Mouse (Mus musculus) heart, postnatal 0 days (tissue): ENCODE measurements at regions not wholly inside any gene's neighbourhood (a gene's known extent, or its start where the extent isn't known, plus 50 kb on each side); places are given as distances from the start of the nearest gene placed in this dataset.
"Not testable (repeated sequence)": the region's sequence is repeated elsewhere in the genome, so short reads cannot be mapped to it uniquely, and the experiment has no call there.

Source experiments
- ATAC-seq: fragments of 200-750 bp; cut with Nextera tagmentation; 2 replicates; pipeline ENCODE4 v1.8.0; 2017; ENCODE audit warnings: low read depth, moderate number of reproducible peaks, moderate library complexity; ENCODE audit not compliant: insufficient read depth
- DNase-seq: peaks from one replicate; pipeline ENCODE4 v3.0.0-alpha.2; 2016; ENCODE audit warnings: low spot score
- H3K27ac ChIP-seq: fragments of 300-500 bp; sonication (generic); 2 replicates; pipeline ENCODE4 v1.5.1; 2014; ENCODE audit warnings: low read depth, mild to moderate bottlenecking
- H3K27me3 ChIP-seq: fragments of 300-500 bp; sonication (generic); 2 replicates; pipeline ENCODE4 v1.6.1; 2014; ENCODE audit warnings: low read length, mixed read lengths; ENCODE audit not compliant: control insufficient read depth, insufficient read depth
- H3K36me3 ChIP-seq: fragments of 300-500 bp; sonication (generic); replicated peaks from 2 replicates; pipeline ENCODE4 v1.6.1; 2014; ENCODE audit warnings: low read length, mixed read lengths; ENCODE audit not compliant: control insufficient read depth, insufficient read depth
- H3K4me1 ChIP-seq: fragments of 300-500 bp; sonication (generic); 2 replicates; pipeline ENCODE4 v1.6.1; 2014; ENCODE audit warnings: antibody characterized with exemption; ENCODE audit not compliant: control insufficient read depth, insufficient read depth
- H3K4me2 ChIP-seq: fragments of 300-500 bp; sonication (generic); 2 replicates; pipeline ENCODE4 v1.6.1; 2014; ENCODE audit warnings: low read depth, mild to moderate bottlenecking, low read length, moderate library complexity
- H3K4me3 ChIP-seq: fragments of 300-500 bp; sonication (generic); 2 replicates; pipeline ENCODE4 v1.5.1; 2014; ENCODE audit warnings: low read depth, low read length
- H3K9ac ChIP-seq: fragments of 300-500 bp; sonication (generic); replicated peaks from 2 replicates; pipeline ENCODE4 v1.6.1; 2014; ENCODE audit warnings: low read depth, low read length, mixed read lengths
- H3K9me3 ChIP-seq: fragments of 300-500 bp; sonication (generic); replicated peaks from 2 replicates; pipeline ENCODE4 v1.6.1; 2016; ENCODE audit warnings: low read length; ENCODE audit not compliant: control insufficient read depth
- CTCF ChIP-seq: IDR thresholded peaks from 2 replicates; pipeline ENCODE4 v1.5.1; 2016; ENCODE audit warnings: antibody characterized with exemption, control low read depth, low read depth
- EP300 ChIP-seq: IDR thresholded peaks from 2 replicates; pipeline ENCODE4 v1.6.1; 2016; ENCODE audit warnings: antibody characterized with exemption, low read depth
- WGBS: fragments of 180-500 bp; shearing (Covaris S2); extraction: QIAGEN DNeasy Blood & Tissue Kit; methylation state at CpG from one replicate; pipeline ENCODE4 v1.1.7; 2014; 5-methylcytosine and 5-hydroxymethylcytosine counted together

DNA sequence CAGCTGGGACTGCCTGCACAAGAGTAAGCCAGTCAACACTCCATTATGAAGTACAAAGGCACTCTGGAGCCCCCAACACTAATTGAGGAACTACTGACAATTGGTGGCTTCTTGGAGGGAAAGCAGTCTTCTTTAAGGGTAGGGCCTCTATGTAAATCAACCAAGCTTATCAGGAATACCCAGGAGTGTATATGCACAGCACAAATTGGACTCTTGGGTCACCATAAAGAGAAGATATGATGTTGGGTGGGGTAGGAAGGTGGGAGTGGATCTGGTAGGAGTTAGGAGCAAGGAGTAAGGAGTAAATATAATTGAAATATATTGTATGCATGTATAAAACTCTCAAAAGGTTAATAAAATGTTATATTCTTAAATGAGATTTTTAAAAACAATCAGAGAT lies 587.7 kb downstream of the Pdcd6ip start:
- ATAC-seq (no peak), DNase-seq (no peak)
- no peak overlapping the region for H3K9ac ChIP-seq
- H3K4me1 ChIP-seq: no peaks in the 10 kb centered on the region
- H3K4me2 ChIP-seq: no peak overlapping the region
- no peaks in the 10 kb centered on the region for H3K27me3 ChIP-seq
- no peaks in the 10 kb centered on the region for H3K36me3 ChIP-seq
- H3K27ac ChIP-seq: no peak overlapping the region
- TF ChIP-seq EP300: no peak
- no peak for TF ChIP-seq CTCF
- H3K9me3 ChIP-seq: no peaks in the 10 kb centered on the region
- no peak overlapping the region for H3K4me3 ChIP-seq

DNA sequence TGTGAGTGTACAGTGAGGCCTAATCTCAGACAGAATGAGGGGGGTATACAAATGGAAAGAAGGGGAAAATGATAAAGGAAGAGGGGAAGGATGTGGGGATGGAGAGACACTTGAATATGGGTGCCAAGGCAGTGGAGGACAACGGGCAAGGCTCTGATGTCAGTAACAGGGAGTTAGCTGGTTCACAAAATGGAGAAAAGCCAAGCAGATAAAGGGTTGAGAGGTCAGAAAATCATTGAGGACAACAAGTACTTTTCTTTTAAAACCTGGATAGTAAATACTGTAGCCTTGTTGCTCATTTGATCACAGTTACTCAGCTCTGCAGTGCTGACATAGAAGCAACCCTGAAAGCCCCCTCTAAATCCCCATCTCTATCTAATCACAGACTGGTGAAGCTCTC lies 588.3 kb downstream of the Pdcd6ip start:
- Histone ChIP-seq H3K4me2 (no peak overlapping the region), H3K27ac (no peak overlapping the region), H3K27me3 (no peaks in the 10 kb centered on the region), H3K4me1 (no peaks in the 10 kb centered on the region; the same call in 1 of the 2 replicates), H3K9ac (no peak overlapping the region), H3K9me3 (no peaks in the 10 kb centered on the region), H3K36me3 (no peaks in the 10 kb centered on the region), H3K4me3 (no peak overlapping the region)
- DNase-seq (no peak), ATAC-seq (no peak)
- WGBS: 37% methylated on average over 1 of the region's 1 CpGs
- TF ChIP-seq CTCF (no peak), EP300 (no peak)

DNA sequence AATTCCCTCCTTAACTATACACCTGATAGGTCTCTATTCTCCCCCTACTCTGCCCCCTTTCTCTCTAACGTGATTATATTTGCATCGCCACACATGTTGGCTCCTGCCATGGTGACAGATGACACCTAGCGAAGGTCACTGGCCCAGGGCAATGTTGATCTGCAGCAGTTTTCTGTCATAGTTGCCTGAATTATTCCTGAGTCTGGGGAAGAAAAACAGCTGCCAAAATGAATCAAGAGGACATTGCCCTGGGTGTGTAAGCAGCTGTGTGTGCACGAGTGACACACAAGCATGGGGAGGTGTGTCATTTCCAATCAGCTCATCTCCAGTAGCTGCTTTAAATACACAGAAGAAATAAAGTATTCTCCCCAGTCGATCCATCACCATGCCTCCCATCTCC lies 592.5 kb downstream of the Pdcd6ip start:
- TF ChIP-seq EP300 (no peak), CTCF (no peak)

DNA sequence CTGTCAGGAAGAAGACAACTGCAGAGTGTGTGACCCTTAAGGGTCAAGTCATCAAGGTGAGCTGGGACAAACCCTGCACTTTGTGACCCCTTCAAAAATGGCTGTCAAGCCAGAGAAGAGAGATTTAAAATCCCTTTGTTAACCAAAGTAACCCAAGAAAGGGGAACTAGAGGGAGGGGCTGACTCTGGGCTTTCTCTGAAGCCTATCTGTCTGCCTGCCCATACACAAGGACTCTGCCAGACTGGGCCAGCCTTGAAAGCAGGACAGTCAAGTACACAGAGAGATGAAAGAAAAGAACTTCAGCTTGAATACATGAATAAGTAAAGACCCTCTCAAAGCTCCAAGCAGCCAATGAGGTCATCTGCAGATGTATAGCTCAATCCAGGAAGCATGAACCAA lies 595.3 kb downstream of the Pdcd6ip start:
- H3K4me3 ChIP-seq: no peak overlapping the region
- H3K27ac ChIP-seq: no peak overlapping the region
- TF ChIP-seq CTCF (no peak), EP300 (no peak)
- no peak overlapping the region for H3K9ac ChIP-seq
- no peak for ATAC-seq
- H3K4me2 ChIP-seq: no peak overlapping the region
- DNase-seq: no peak
- no peaks in the 10 kb centered on the region for H3K36me3 ChIP-seq
- no peaks in the 10 kb centered on the region for H3K27me3 ChIP-seq
- no peaks in the 10 kb centered on the region for H3K9me3 ChIP-seq
- H3K4me1 ChIP-seq: no peaks in the 10 kb centered on the region; the same call in 1 of the 2 replicates

More for the DNA sequence above, 592.5 kb downstream of the Pdcd6ip start:
- WGBS: 69% methylated on average over 5 of the region's 5 CpGs
- Histone ChIP-seq H3K4me3 (no peak overlapping the region), H3K4me2 (no peak overlapping the region), H3K4me1 (no peaks in the 10 kb centered on the region; the same call in 1 of the 2 replicates), H3K27me3 (no peaks in the 10 kb centered on the region), H3K9me3 (no peaks in the 10 kb centered on the region), H3K9ac (no peak overlapping the region), H3K27ac (no peak overlapping the region), H3K36me3 (no peaks in the 10 kb centered on the region)
- ATAC-seq (no peak), DNase-seq (no peak)

DNA sequence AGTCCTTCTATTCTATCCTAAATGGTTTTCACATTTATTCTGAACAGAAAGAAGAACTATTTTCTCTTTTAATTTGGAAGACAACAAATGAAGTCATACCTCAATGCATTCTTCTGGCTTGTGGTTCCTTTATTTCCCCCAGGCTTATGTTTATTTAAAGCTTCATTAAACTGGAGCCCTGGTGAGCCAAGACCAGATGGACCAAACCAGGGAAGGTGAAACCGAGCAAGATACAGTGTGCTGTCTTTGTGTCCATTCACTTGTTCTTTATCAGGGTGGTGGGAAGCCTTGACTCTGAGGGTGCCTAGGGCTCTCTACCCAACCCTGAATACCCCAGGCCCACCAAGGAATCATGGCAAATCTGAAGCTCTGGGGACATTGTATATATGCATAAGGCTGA lies 606.3 kb downstream of the Pdcd6ip start:
- Histone ChIP-seq H3K9ac (no peak overlapping the region), H3K4me3 (no peak overlapping the region), H3K27ac (no peak overlapping the region), H3K4me1 (0 out of 2 replicates have a peak, but pooled peaks cover 5% of the 10 kb centered on the region), H3K36me3 (no peaks in the 10 kb centered on the region), H3K4me2 (no peak overlapping the region), H3K27me3 (no peaks in the 10 kb centered on the region), H3K9me3 (no peaks in the 10 kb centered on the region)
- WGBS: 80% methylated on average over 1 of the region's 1 CpGs
- ATAC-seq (no peak), DNase-seq (no peak)
- no peak for TF ChIP-seq EP300

DNA sequence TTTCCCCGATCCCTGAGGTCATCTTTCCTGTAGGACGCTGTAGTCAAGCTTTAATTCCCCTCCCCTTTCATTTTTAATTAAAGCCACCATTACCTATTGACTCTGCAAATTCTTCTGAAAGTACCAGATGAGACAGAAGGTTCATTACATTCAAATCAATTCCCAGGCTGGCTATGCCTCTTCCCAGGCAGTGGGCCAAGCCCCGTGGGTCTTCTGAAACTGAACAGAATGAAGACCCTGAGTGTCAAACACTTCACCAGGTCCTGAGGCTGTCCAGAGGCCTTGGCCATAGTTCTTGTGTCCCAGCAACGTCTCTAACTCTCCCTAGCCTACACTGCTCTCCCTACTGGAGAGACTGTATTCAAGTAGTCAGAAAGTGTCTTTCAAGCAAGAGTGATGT lies 607.4 kb downstream of the Pdcd6ip start:
- no peak overlapping the region for H3K4me2 ChIP-seq
- DNase-seq (no peak), ATAC-seq (no peak)
- H3K4me1 ChIP-seq: no peaks in the 10 kb centered on the region
- no peak overlapping the region for H3K27ac ChIP-seq
- H3K9me3 ChIP-seq: no peaks in the 10 kb centered on the region
- TF ChIP-seq CTCF: no peak
- TF ChIP-seq EP300: no peak
- no peak overlapping the region for H3K4me3 ChIP-seq
- WGBS: 63% methylated on average over 4 of the region's 4 CpGs
- no peak overlapping the region for H3K9ac ChIP-seq
- H3K27me3 ChIP-seq: no peaks in the 10 kb centered on the region
- H3K36me3 ChIP-seq: no peaks in the 10 kb centered on the region

DNA sequence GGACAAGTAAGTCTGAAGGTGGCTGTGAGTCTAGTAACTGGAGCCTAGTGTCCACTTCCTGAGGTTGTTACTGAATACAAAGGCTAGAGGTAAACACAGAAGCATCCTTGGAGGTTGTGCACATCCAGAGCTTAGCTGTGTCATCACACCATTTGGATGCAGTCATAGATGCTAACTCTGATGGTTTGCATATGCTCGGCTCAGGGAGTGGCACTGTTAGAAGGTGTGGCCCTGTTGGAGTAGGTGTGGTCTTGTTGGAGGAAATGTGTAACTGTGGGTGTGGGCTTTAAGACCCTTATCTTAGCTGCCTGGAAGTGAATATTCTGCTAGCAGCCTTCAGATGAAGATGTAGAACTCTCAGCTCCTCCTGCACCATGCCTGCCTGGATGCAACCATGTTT lies 612.6 kb downstream of the Pdcd6ip start:
- not testable (repeated sequence) for DNase-seq, H3K9me3 ChIP-seq, H3K4me1 ChIP-seq, H3K27ac ChIP-seq, H3K27me3 ChIP-seq, H3K4me3 ChIP-seq, H3K36me3 ChIP-seq, H3K9ac ChIP-seq, H3K4me2 ChIP-seq, ATAC-seq
- 70% methylated on average over 1 of the region's 1 CpGs for WGBS
